Mouse (Mus musculus) embryonic facial prominence, embryonic 14.5 days (tissue): ENCODE results near the gene Crp. TPM values are rescaled to one million over a fixed set of nuclear protein-coding genes. Genes with fewer than 3 reads are reported as not detected.

Experiments used
- ATAC-seq: fragments of 200-750 bp; cut with Nextera tagmentation; 2 replicates; pipeline ENCODE4 v1.8.0; 2017; ENCODE audit warnings: low read depth, moderate number of reproducible peaks, moderate TSS enrichment
- DNase-seq: peaks from one replicate; pipeline ENCODE4 v3.0.0-alpha.2; 2015; ENCODE audit warnings: low spot score
- H3K27ac ChIP-seq: fragments of 300-500 bp; sonication (generic); replicated peaks from 2 replicates; pipeline ENCODE4 v1.5.1; 2014; ENCODE audit warnings: low read depth, mild to moderate bottlenecking, low read length, moderate library complexity
- H3K27me3 ChIP-seq: fragments of 300-500 bp; sonication (generic); replicated peaks from 2 replicates; pipeline ENCODE4 v1.6.1; 2014; ENCODE audit warnings: low read length; ENCODE audit not compliant: control insufficient read depth, insufficient read depth
- H3K36me3 ChIP-seq: fragments of 300-500 bp; sonication (generic); 2 replicates; pipeline ENCODE4 v1.6.1; 2014; ENCODE audit warnings: low read length, mixed read lengths; ENCODE audit not compliant: control insufficient read depth, insufficient read depth
- H3K4me1 ChIP-seq: fragments of 300-500 bp; sonication (generic); 2 replicates; pipeline ENCODE4 v1.6.1; 2014; ENCODE audit warnings: antibody characterized with exemption, low read length; ENCODE audit not compliant: control insufficient read depth, insufficient read depth
- H3K4me2 ChIP-seq: fragments of 300-500 bp; sonication (generic); 2 replicates; pipeline ENCODE4 v1.6.1; 2014; ENCODE audit warnings: low read depth, mild to moderate bottlenecking, low read length, moderate library complexity, mixed read lengths
- H3K4me3 ChIP-seq: fragments of 300-500 bp; sonication (generic); 2 replicates; pipeline ENCODE4 v1.5.1; 2014; ENCODE audit warnings: low read depth, mild to moderate bottlenecking, low read length
- H3K9ac ChIP-seq: fragments of 300-500 bp; sonication (generic); 2 replicates; pipeline ENCODE4 v1.6.1; 2014; ENCODE audit warnings: low read depth, mild to moderate bottlenecking, low read length, moderate library complexity, mixed read lengths
- H3K9me3 ChIP-seq: fragments of 300-500 bp; sonication (generic); 2 replicates; pipeline ENCODE4 v1.6.1; 2016; ENCODE audit warnings: low read length; ENCODE audit not compliant: control insufficient read depth
- WGBS: fragments of 180-500 bp; shearing (Covaris S2); extraction: QIAGEN DNeasy Blood & Tissue Kit; methylation state at CpG from one replicate; pipeline ENCODE4 v1.1.7; 2014; 5-methylcytosine and 5-hydroxymethylcytosine counted together
- polyA plus RNA-seq: library from polyadenylated mRNA; unstranded; fragments of >200 nt; fragmentation: Nextera tagmentation; extraction: Ambion mirVana; gene quantifications from 2 replicates; pipeline ENCODE4 v1.2.1, GENCODE M21; 2014

Gene Crp
- polyA plus RNA-seq, 1 experiment from 2014 or later: not detected

DNA sequence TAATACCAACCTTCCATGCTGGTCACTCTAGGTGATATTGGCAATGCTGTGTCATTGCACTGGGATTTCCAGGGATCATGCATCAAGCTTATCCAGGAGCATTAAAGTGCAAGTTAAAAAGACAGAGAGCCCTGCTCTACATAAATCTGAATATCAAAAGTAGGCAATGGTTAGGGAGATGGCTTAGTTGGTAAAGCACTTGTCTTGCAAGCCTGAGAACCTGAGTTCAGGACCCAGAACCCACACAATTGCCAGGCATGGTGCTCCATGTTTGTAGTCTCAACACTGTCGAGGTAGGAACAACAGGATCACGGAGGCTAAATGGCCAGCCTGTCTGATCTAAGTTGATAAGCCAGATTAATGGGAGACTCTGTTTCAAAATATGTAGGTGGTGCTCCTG lies 3.5 kb downstream of the Crp start:
- Histone ChIP-seq H3K4me1 (no peaks in the 10 kb centered on the region), H3K4me2 (no peak overlapping the region), H3K9ac (no peak overlapping the region), H3K9me3 (no peaks in the 10 kb centered on the region), H3K4me3 (no peak overlapping the region), H3K36me3 (no peaks in the 10 kb centered on the region), H3K27ac (no peak overlapping the region), H3K27me3 (no peaks in the 10 kb centered on the region)
- no peak for DNase-seq
- 92% methylated on average over 2 of the region's 2 CpGs for WGBS
- no peak for ATAC-seq

DNA sequence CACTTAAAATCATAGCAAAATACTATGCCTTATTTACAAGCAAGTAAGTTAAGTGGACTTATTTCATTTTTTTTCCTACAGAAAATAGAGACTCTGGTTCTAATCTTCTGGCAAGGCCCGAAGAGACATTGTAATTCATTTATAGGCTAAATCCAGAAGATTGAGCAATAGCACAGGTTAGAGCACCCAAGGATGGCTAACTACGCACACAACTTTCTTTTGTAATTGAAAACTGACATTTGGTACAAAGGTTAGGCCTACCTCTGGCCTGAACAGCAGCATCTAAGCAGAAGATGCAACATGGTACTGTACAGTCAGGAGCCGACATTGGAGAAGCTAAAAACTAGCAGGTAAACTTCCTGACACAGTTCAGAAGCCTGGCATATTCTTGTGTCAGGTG lies 4.0 kb downstream of the Crp start:
- ATAC-seq (no peak), DNase-seq (no peak)
- Histone ChIP-seq H3K4me1 (no peaks in the 10 kb centered on the region), H3K4me3 (no peak overlapping the region), H3K9ac (no peak overlapping the region), H3K36me3 (no peaks in the 10 kb centered on the region), H3K27ac (no peak overlapping the region), H3K27me3 (no peaks in the 10 kb centered on the region), H3K9me3 (no peaks in the 10 kb centered on the region), H3K4me2 (no peak overlapping the region)
- WGBS: 93% methylated on average over 3 of the region's 3 CpGs

DNA sequence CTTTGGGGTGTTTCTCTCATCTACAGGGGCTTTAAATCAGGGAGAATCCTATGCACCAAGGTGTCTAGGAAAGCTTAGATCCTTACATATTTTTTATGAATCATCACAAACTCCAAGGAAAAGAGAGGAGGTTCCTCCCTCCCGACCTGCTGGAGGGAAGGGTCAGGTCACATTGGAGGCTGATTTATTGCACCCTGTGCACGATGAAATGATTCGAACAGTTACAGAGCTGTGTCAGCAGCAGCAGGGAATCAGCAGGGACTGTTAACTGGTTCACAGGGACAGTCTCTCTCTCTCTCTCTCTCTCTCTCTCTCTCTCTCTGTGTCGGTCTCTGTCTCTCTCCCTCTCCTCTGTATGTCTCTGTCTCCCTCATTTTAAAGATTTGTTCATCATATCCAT lies 6.9 kb downstream of the Crp start:
- Histone ChIP-seq H3K27ac (no peak overlapping the region), H3K9me3 (no peaks in the 10 kb centered on the region), H3K4me2 (no peak overlapping the region), H3K4me1 (no peaks in the 10 kb centered on the region), H3K27me3 (no peaks in the 10 kb centered on the region), H3K9ac (no peak overlapping the region), H3K4me3 (no peak overlapping the region), H3K36me3 (no peaks in the 10 kb centered on the region)
- ATAC-seq: no peak
- DNase-seq: no peak
- 54% methylated on average over 4 of the region's 4 CpGs for whole genome bisulfite sequencing

DNA sequence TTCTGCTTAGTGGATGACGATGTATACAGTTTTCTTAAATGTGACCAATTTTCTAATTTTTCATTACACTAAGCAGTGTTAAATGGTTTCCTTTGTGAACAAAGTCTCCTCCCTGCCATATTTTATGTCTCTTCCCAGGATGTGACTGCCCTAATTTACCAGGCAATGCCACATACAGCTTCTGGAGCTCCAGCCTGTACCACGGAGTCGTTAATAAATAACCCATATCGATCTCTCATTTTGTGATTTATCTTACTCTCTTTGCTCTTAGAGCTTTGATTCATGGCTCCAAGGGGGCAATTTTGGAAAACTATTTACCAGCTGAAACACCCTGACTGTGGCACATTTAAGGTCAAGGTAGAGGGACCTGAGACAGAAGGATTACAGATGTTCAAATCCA lies 8.4 kb downstream of the Crp start:
- Histone ChIP-seq H3K27me3 (no peaks in the 10 kb centered on the region), H3K36me3 (no peaks in the 10 kb centered on the region), H3K4me2 (no peak overlapping the region), H3K4me3 (no peak overlapping the region), H3K27ac (no peak overlapping the region), H3K9ac (no peak overlapping the region), H3K4me1 (0 out of 2 replicates have a peak, but pooled peaks cover under 1% of the 10 kb centered on the region), H3K9me3 (no peaks in the 10 kb centered on the region)
- WGBS: 92% methylated on average over 4 of the region's 4 CpGs
- DNase-seq: no peak
- ATAC-seq: no peak

DNA sequence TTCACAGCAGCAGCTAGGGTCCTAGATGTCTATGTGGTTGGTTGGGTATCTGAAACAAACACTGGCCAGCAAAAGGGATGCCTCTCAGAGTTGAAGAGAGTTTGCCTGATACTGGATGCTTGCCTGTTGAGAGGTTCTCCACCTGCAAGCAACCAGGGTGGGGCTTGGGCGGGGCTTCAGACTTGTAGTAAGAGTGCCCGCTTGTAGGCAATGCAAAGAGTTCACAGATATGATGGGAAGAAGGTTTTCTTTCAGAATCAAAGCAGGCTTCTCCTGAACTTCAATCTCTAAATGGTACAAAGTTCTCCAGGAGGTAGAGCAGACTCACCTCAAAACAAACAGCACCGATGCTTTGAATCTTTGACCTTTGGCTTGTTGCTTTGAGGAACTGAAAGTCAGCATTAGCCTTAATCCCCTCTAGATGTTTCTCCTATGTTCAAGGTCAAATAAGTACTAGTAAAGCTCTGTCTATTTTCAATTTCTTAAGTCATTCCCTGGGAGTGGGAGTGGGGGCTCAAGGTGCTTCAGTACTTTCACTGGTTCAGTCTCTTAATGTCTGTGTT lies 12.0 kb downstream of the Crp start:
- Histone ChIP-seq H3K9ac (no peak overlapping the region), H3K27ac (no peak overlapping the region), H3K9me3 (no peaks in the 10 kb centered on the region), H3K4me2 (no peak overlapping the region), H3K36me3 (no peaks in the 10 kb centered on the region), H3K4me1 (peaks cover 10% of the 10 kb centered on the region; the same call in 1 of the 2 replicates), H3K27me3 (no peaks in the 10 kb centered on the region), H3K4me3 (no peak overlapping the region)
- DNase-seq (no peak), ATAC-seq (no peak)
- WGBS: 91% methylated on average over 3 of the region's 3 CpGs

DNA sequence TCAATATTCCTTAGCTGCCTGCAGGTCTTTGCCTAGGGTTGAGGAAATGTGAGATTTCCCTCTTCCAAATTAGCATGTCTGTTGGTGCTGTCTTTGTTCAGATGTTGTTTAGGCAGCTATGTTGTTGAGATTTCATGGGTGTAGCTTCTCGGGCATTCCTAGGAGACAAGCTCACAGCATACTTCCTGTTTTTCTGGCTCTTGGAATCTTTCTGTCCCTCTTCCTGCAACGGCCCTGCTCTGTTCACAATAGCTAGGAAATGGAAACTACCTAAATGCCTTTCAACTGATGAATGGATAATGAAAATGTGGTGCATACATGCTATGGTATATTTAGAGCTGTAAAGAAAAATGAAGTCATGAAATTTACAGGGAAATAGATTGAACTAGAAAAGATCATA lies 13.5 kb downstream of the Crp start:
- Histone ChIP-seq H3K4me3 (no peak overlapping the region), H3K36me3 (no peaks in the 10 kb centered on the region), H3K9ac (no peak overlapping the region), H3K9me3 (no peaks in the 10 kb centered on the region), H3K27ac (peak overlapping the region; percentile 71), H3K4me1 (peaks cover 10% of the 10 kb centered on the region; the same call in 1 of the 2 replicates), H3K4me2 (no peak overlapping the region), H3K27me3 (no peaks in the 10 kb centered on the region)
- 0 out of 2 replicates have a peak, but pooled peaks have one; percentile 47 for ATAC-seq
- peak; percentile 34 for DNase-seq
- WGBS: 30% methylated on average over 2 of the region's 2 CpGs

DNA sequence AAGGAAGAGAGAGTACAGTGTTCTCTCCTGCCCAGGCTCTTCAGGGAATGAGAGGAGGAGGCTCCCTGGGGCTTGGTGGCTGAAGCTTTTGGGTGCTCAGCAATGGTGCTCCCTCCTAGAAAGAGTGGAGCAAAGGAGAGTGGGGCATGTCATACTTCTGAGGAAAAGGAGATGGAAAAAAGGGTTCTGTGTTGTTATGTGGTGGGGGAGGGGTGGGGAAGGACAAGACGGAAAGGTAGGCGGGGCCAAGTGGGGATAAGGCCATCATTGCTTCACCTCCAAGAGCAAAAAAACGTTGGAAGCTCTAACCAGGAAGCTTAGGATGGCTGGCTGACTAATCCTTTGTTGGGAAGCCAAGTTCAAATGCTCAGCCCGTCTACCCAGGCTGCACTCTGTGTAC lies 14.1 kb downstream of the Crp start:
- H3K27ac ChIP-seq: peak overlapping the region; percentile 71

DNA sequence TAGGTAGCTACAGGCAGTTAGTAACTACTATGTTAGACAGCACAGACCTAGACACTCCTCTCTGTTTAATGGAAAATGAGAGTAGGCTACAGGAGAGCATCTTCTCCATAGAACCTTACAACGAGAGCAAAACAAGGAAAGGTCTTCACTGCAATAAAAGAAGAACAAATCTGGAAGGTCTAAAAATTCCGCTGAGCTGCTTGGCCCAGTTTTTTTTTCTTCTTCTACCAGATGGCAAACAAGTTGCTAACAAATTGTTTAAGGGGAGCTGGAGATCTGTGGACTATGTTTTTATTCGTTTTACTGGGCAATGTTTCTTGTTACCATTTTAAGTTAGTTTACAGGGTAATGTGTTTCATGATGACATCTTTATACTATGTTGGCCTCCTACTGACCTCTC lies 53.4 kb downstream of the Crp start:
- Histone ChIP-seq H3K27me3 (no peaks in the 10 kb centered on the region), H3K4me3 (no peak overlapping the region), H3K4me2 (no peak overlapping the region), H3K9me3 (no peaks in the 10 kb centered on the region), H3K27ac (no peak overlapping the region), H3K9ac (no peak overlapping the region), H3K36me3 (no peaks in the 10 kb centered on the region), H3K4me1 (no peaks in the 10 kb centered on the region)
- 73% methylated on average over 3 of the region's 3 CpGs for WGBS
- no peak for DNase-seq
- ATAC-seq: no peak

More for the DNA sequence above, 14.1 kb downstream of the Crp start:
- H3K4me1 ChIP-seq: peaks cover 10% of the 10 kb centered on the region; the same call in 1 of the 2 replicates
- ATAC-seq (no peak), DNase-seq (peak; percentile 10)
- H3K9ac ChIP-seq: no peak overlapping the region
- H3K4me2 ChIP-seq: no peak overlapping the region
- 62% methylated on average over 4 of the region's 4 CpGs for WGBS
- no peaks in the 10 kb centered on the region for H3K36me3 ChIP-seq
- H3K9me3 ChIP-seq: no peaks in the 10 kb centered on the region
- no peaks in the 10 kb centered on the region for H3K27me3 ChIP-seq
- no peak overlapping the region for H3K4me3 ChIP-seq

DNA sequence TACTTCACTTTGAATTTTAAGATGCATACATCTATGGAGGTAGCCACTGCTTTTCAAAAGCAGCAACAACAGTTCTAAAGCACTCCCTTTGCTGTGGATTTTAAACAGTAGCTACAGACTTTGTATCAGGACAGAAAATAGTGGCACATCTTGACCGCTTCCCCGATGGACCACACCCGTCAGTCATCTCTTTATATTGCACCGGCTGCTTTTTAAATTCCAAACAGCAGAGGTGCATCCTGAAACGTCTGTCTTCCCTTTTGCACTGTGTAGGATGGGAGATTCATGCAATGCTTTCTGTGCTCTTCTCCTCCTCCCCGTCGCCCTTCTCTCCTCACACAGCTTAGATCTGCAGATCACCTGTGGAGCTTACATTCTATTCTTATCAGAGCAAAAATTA lies 57.3 kb downstream of the Crp start:
- 76% methylated on average over 7 of the region's 7 CpGs for WGBS
- ATAC-seq: no peak

More for the DNA sequence above, 57.3 kb downstream of the Crp start:
- Histone ChIP-seq H3K27ac (no peak overlapping the region), H3K4me3 (no peak overlapping the region), H3K4me1 (no peaks in the 10 kb centered on the region), H3K36me3 (no peaks in the 10 kb centered on the region), H3K27me3 (no peaks in the 10 kb centered on the region), H3K9ac (no peak overlapping the region), H3K4me2 (no peak overlapping the region), H3K9me3 (no peaks in the 10 kb centered on the region)
- DNase-seq: no peak
